Mouse (Mus musculus): Measurements from ENCODE around the gene Ush2a.

DNA sequence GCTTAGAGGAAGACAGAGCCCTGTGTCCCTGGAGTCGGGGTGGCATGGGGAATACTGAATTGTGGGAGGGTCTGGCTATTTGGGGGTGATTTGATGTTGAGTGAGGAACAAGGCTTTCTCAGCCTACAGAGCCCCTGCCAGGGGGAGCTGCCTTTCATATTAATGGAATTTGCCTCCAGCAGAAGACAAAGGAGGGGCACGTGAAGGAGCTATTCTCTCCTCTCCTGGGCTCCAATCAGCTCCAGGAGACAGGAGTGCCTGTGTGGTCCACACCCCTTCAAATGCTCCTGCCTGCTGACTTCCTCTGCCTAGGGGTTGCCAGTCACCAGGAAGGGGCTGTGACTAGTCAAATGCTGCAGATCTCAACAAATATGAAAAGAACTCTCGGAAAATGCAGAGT lies 398.5 kb downstream of the Ush2a start:
- TF ChIP-seq CTCF (conservative IDR thresholded peaks at IDR 0.05; ENCODE audit: insufficient read depth, insufficient read length, low read depth, low read length), result no peak
- no peak for TF ChIP-seq POLR2A (IDR thresholded peaks at IDR 0.05; ENCODE audit: low read depth, low read length)

All from kidney, adult 2 months (tissue).